ENCODE assay signal across 9 mouse cellular contexts in the genomic region with DNA sequence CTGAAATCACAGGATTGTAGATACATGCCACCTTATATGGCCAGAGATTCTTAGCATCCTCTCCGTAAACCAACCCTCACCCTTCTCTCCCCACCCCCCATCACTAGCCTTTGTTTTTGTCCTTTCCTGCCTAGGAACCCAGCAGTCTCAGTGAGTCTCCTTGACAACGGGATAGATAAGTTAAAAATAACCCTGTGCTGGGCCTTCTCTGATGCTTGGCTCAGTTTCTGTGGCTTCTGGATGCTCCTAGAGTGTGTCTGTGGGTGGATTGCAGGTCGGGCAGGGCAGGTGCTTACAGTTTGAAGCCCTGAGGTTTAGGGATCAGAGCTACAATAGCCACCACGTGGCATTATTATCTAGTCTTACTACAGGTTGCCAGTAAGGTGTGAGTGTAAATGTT. TPM values are rescaled to one million over a fixed set of nuclear protein-coding genes. Genes with fewer than 3 reads are reported as not detected.
DNase-seq lines count a peak whose midpoint lies in the region; ATAC-seq and TF ChIP-seq lines count a peak whose summit lies in the region.
"Had no signal": no experiment of that assay in that cellular context is flagged by ENCODE, and none has a peak within 500 bp of the region (broad histone marks: within the 10 kb centered on the region; RNA-seq: fewer than 3 reads in every experiment).

No protein-coding gene starts in this region.

- peak; percentile 71; the same call in 1 of the 2 replicates for ATAC-seq in forebrain, embryonic 15.5 days (replicated peaks)
- no peak for ATAC-seq in liver, embryonic 11.5 days (replicated peaks; ENCODE audit: low FRiP score)

- 16% methylated on average over 4 of the region's 4 CpGs for WGBS in forebrain, embryonic 15.5 days
- WGBS in liver, embryonic 11.5 days = 18% methylated on average over 4 of the region's 4 CpGs

- no peaks in the 10 kb centered on the region for H3K27me3 ChIP-seq in forebrain, embryonic 15.5 days
- no peaks in the 10 kb centered on the region for H3K27me3 ChIP-seq in liver, embryonic 11.5 days (replicated peaks; ENCODE audit: control insufficient read depth, insufficient read depth, low read length)
- H3K27me3 ChIP-seq: limb, embryonic 15.5 days had no signal

- intact Hi-C loops in gastrocnemius, adult 2 months (cut with DNase I) = no loop called here
- intact Hi-C loops in gastrocnemius, postnatal 14 days (cut with DNase I; ENCODE audit: low total_unique reads) = no loop called here

- peak; percentile 42 for DNase-seq in gastrocnemius, adult 2 months
- DNase-seq in gastrocnemius, postnatal 14 days = no peak
- DNase-seq in R1 (ENCODE audit: low read depth, low spot score) = peak; percentile 55
- DNase-seq in layer of hippocampus, adult 8-10 months (ENCODE audit: low spot score in 2 of 2) = peak; percentile 62 to 63
- DNase-seq in testis, postnatal 14 days (ENCODE audit: low spot score) = no peak
- no peak for DNase-seq in liver, embryonic 11.5 days (ENCODE audit: low spot score)
- no peak for DNase-seq in thymus, postnatal 36 days

- H3K36me3 ChIP-seq in forebrain, embryonic 15.5 days = peaks cover 27% of the 10 kb centered on the region
- no peaks in the 10 kb centered on the region; the same call in 1 of the 2 replicates for H3K36me3 ChIP-seq in liver, embryonic 11.5 days (ENCODE audit: control insufficient read depth, insufficient read depth, low read length)

- no peak for TF ChIP-seq CTCF in gastrocnemius, adult 2 months (IDR thresholded peaks at IDR 0.05)

- peaks cover 19% of the 10 kb centered on the region for H3K4me1 ChIP-seq in forebrain, embryonic 15.5 days
- H3K4me1 ChIP-seq in liver, embryonic 11.5 days (replicated peaks; ENCODE audit: control insufficient read depth, insufficient read depth, low read length) = peaks cover 26% of the 10 kb centered on the region

- H3K9me3 ChIP-seq in forebrain, embryonic 15.5 days = no peaks in the 10 kb centered on the region
- H3K9me3 ChIP-seq in liver, embryonic 11.5 days (ENCODE audit: control insufficient read depth, low read length) = no peaks in the 10 kb centered on the region
- H3K9me3 ChIP-seq: limb, embryonic 15.5 days had no signal

- peak overlapping the region; percentile 77 for H3K27ac ChIP-seq in gastrocnemius, adult 2 months
- peak overlapping the region; percentile 52 for H3K27ac ChIP-seq in forebrain, embryonic 15.5 days (replicated peaks)
- H3K27ac ChIP-seq in liver, embryonic 11.5 days (ENCODE audit: low read depth, low read length) = no peak overlapping the region
- H3K27ac ChIP-seq: limb, embryonic 15.5 days had no signal

- H3K4me3 ChIP-seq in gastrocnemius, adult 2 months = no peak overlapping the region
- no peak overlapping the region for H3K4me3 ChIP-seq in forebrain, embryonic 15.5 days
- no peak overlapping the region for H3K4me3 ChIP-seq in liver, embryonic 11.5 days (ENCODE audit: low read depth, low read length)
- H3K4me3 ChIP-seq: limb, embryonic 15.5 days had no signal

- H3K4me2 ChIP-seq in forebrain, embryonic 15.5 days (replicated peaks) = no peak overlapping the region
- no peak overlapping the region for H3K4me2 ChIP-seq in liver, embryonic 11.5 days
- H3K4me2 ChIP-seq: limb, embryonic 15.5 days had no signal

- H3K9ac ChIP-seq in forebrain, embryonic 15.5 days (replicated peaks) = no peak overlapping the region
- no peak overlapping the region for H3K9ac ChIP-seq in liver, embryonic 11.5 days (ENCODE audit: low read depth, low read length)
- H3K9ac ChIP-seq: limb, embryonic 15.5 days had no signal

RNA-seq across cellular contexts. Expression of gene Cds2, which starts 29.1 kb away (rescaled TPM):
- 10 to 100 TPM; 13.0 to 17.7 TPM for total RNA-seq in gastrocnemius, adult 2 months (2021)
- 10 to 100 TPM; 22.2 to 22.4 TPM for total RNA-seq in gastrocnemius, postnatal 14 days (2021)
- polyA plus RNA-seq in forebrain, embryonic 15.5 days (2015; fragmentation: Nextera tagmentation; extraction: Ambion mirVana) = 25.7 and 27.6 TPM in 2 replicates
- total RNA-seq in layer of hippocampus, adult 8-10 months (2022) = 100 to 1,000 TPM; 242 to 286 (median 261) TPM
- 12.9 and 19.0 TPM in 2 replicates for polyA plus RNA-seq in liver, embryonic 11.5 days (2014; fragmentation: Nextera tagmentation; extraction: Ambion mirVana)

RNA-seq across cellular contexts. Expression of gene Pcna, which starts 39.0 kb away (rescaled TPM):
- 10 to 100 TPM; 19.0 to 22.9 TPM for total RNA-seq in gastrocnemius, adult 2 months (2021)
- 10 to 100 TPM; 24.7 to 29.9 TPM for total RNA-seq in gastrocnemius, postnatal 14 days (2021)
- 190 and 193 TPM in 2 replicates for polyA plus RNA-seq in forebrain, embryonic 15.5 days (2015; fragmentation: Nextera tagmentation; extraction: Ambion mirVana)
- 10 to 100 TPM; 49.3 to 54.8 (median 50.2) TPM for total RNA-seq in layer of hippocampus, adult 8-10 months (2022)
- polyA plus RNA-seq in liver, embryonic 11.5 days (2014; fragmentation: Nextera tagmentation; extraction: Ambion mirVana) = 415 and 419 TPM in 2 replicates

RNA-seq across cellular contexts. Expression of gene Tmem230, which starts 44.5 kb away (rescaled TPM):
- 10 to 100 TPM; 23.2 to 28.1 TPM for total RNA-seq in gastrocnemius, adult 2 months (2021)
- total RNA-seq in gastrocnemius, postnatal 14 days (2021) = 10 to 100 TPM; 20.4 to 22.1 TPM
- polyA plus RNA-seq in forebrain, embryonic 15.5 days (2015; fragmentation: Nextera tagmentation; extraction: Ambion mirVana) = 47.1 and 47.2 TPM in 2 replicates
- total RNA-seq in layer of hippocampus, adult 8-10 months (2022) = 10 to 100 TPM; 26.4 to 34.7 (median 31.1) TPM
- 37.9 and 38.2 TPM in 2 replicates for polyA plus RNA-seq in liver, embryonic 11.5 days (2014; fragmentation: Nextera tagmentation; extraction: Ambion mirVana)

Comparison
In these comparisons a context has a peak if more than half of its experiments do, and no peak if none do; other contexts are left out.
1. DNase-seq: peak in gastrocnemius, adult 2 months (single experiment), R1 (single experiment) and layer of hippocampus, adult 8-10 months (2 of 2); none in gastrocnemius, postnatal 14 days (single experiment), testis, postnatal 14 days (single experiment), liver, embryonic 11.5 days (single experiment) and thymus, postnatal 36 days (0 of 2).
2. RNA of gene Cds2, which starts 29.1 kb away (total RNA-seq): 242 to 286 TPM in layer of hippocampus, adult 8-10 months; 22.2 to 22.4 TPM in gastrocnemius, postnatal 14 days and 13.0 to 17.7 TPM in gastrocnemius, adult 2 months; every median in the first group is over 10 times any median in the second.